In the genomic region with DNA sequence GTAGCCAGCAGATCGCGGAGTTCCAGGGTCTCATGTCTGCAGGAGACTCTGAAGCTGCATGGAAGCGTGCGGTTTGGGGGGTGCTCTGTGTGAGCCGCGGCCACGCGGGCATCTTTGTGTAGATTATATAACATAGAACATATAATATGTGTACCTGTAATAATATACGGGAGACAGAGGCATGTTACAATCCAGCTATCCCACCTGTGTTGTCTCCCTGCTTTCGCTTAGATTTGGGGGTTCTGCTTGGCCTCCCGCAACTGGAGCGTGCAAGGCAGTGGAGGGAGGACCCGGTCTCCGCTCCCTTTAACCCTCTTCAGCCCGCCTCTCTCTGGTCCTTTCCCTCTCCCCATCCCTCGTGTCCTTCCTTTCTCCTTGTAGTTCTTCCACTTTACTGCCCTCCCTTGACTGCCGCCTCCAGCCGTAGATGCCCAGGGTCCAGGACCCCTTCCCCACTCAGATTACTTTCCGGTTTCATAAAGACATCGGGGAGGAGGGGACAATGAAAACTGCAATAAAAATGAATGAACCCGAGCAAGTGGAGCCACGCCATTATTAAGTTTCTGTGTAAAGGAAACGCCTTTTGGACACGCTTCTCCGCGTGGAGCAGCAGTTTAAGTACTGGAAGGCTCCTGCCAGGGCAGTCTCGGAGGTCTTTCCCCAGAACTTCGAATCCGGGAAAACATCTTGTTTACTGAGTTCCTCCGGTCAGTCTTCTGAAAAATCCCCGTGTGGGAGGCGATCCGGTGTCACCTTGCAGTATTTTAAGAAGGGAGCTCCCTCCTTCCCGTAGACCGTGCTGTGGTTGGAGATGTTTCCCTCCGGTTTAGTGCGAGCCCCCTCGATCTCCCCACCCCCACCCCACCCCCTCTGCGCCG, we compare ENCODE assay signal across 8 mouse cellular contexts. TPM values are rescaled to one million over a fixed set of nuclear protein-coding genes. Genes with fewer than 3 reads are reported as not detected.
DNase-seq lines count a peak whose midpoint lies in the region; ATAC-seq lines count a peak whose summit lies in the region.

No protein-coding gene starts in this region.

- no peaks in the 10 kb centered on the region for H3K9me3 ChIP-seq in forebrain, embryonic 10.5 days
- no peaks in the 10 kb centered on the region for H3K9me3 ChIP-seq in hindbrain, embryonic 12.5 days (replicated peaks)
- no peaks in the 10 kb centered on the region for H3K9me3 ChIP-seq in midbrain, embryonic 11.5 days (ENCODE audit: control insufficient read depth, low read length)

- H3K27me3 ChIP-seq in forebrain, embryonic 10.5 days (ENCODE audit: poor library complexity, severe bottlenecking) = no peaks in the 10 kb centered on the region
- no peaks in the 10 kb centered on the region for H3K27me3 ChIP-seq in hindbrain, embryonic 12.5 days
- no peaks in the 10 kb centered on the region for H3K27me3 ChIP-seq in midbrain, embryonic 11.5 days (ENCODE audit: control insufficient read depth, insufficient read depth, low read length)

- ATAC-seq in hindbrain, embryonic 12.5 days (ENCODE audit: low FRiP score) = peak; percentile 30
- ATAC-seq in midbrain, embryonic 11.5 days (ENCODE audit: low FRiP score) = peak; percentile 17; the same call in 1 of the 2 replicates

- peak overlapping the region; percentile 97 for H3K9ac ChIP-seq in hindbrain, embryonic 12.5 days
- peak overlapping the region; percentile 98 for H3K9ac ChIP-seq in midbrain, embryonic 11.5 days (ENCODE audit: low read length)

- H3K4me3 ChIP-seq in forebrain, embryonic 10.5 days = peak overlapping the region; percentile 89
- peak overlapping the region; percentile 88 for H3K4me3 ChIP-seq in hindbrain, embryonic 12.5 days
- peak overlapping the region; percentile 87 for H3K4me3 ChIP-seq in midbrain, embryonic 11.5 days (ENCODE audit: low read depth, low read length)

- H3K27ac ChIP-seq in forebrain, embryonic 10.5 days = peak overlapping the region; percentile 100
- peak overlapping the region; percentile 99 for H3K27ac ChIP-seq in hindbrain, embryonic 12.5 days
- peak overlapping the region; percentile 91 for H3K27ac ChIP-seq in midbrain, embryonic 11.5 days (ENCODE audit: low read depth, low read length)

- H3K4me1 ChIP-seq in forebrain, embryonic 10.5 days = peaks cover 50% of the 10 kb centered on the region
- H3K4me1 ChIP-seq in hindbrain, embryonic 12.5 days = peaks cover 30% of the 10 kb centered on the region
- peaks cover 35% of the 10 kb centered on the region for H3K4me1 ChIP-seq in midbrain, embryonic 11.5 days (ENCODE audit: control insufficient read depth, insufficient read depth, low read length)

- under 1% methylated on average over 40 of the region's 40 CpGs for WGBS in forebrain, embryonic 10.5 days
- under 1% methylated on average over 40 of the region's 40 CpGs for WGBS in hindbrain, embryonic 12.5 days
- WGBS in midbrain, embryonic 11.5 days = under 1% methylated on average over 40 of the region's 40 CpGs

- DNase-seq in gastrocnemius, postnatal 10 days = peak; percentile 18
- DNase-seq in gastrocnemius, adult 8-10 months (ENCODE audit: low spot score in 2 of 2) = no peak
- DNase-seq in brain, adult 2 months (ENCODE audit: low read depth, low spot score) = peak; percentile 65
- peak; percentile 56 for DNase-seq in forebrain, embryonic 10.5 days (ENCODE audit: extremely low spot score, low spot score)
- peak; percentile 26 to 56 for DNase-seq in left cerebral cortex, adult 9 months (ENCODE audit: low spot score in 2 of 2)
- DNase-seq in midbrain, embryonic 11.5 days (ENCODE audit: low spot score, missing footprints) = peak; percentile 95
- peak; percentile 33 to 71 for DNase-seq in spleen, postnatal 4 days (ENCODE audit: low spot score in 2 of 2)

- H3K4me2 ChIP-seq in hindbrain, embryonic 12.5 days (replicated peaks) = peak overlapping the region; percentile 69
- H3K4me2 ChIP-seq in midbrain, embryonic 11.5 days = peak overlapping the region; percentile 64

- H3K36me3 ChIP-seq in forebrain, embryonic 10.5 days (replicated peaks) = no peaks in the 10 kb centered on the region
- H3K36me3 ChIP-seq in hindbrain, embryonic 12.5 days = no peaks in the 10 kb centered on the region
- H3K36me3 ChIP-seq in midbrain, embryonic 11.5 days (ENCODE audit: control insufficient read depth, insufficient read depth, low read length) = no peaks in the 10 kb centered on the region

RNA-seq across cellular contexts. Expression of a gene that starts 0.9 kb away (rescaled TPM):
- 1 to 10 TPM; 7.2 to 7.6 TPM for total RNA-seq in gastrocnemius, postnatal 10 days (2021)
- total RNA-seq in gastrocnemius, adult 8-10 months (2022) = under 1 TPM; 0.19 to 0.75 (median 0.31) TPM
- polyA plus RNA-seq in forebrain, embryonic 10.5 days (2016; fragmentation: Nextera tagmentation; extraction: Ambion mirVana) = 46.9 and 48.2 TPM in 2 replicates
- polyA plus RNA-seq in hindbrain, embryonic 12.5 days (2016; fragmentation: Nextera tagmentation; extraction: Ambion mirVana) = 33.1 and 39.2 TPM in 2 replicates
- 40.9 and 41.0 TPM in 2 replicates for polyA plus RNA-seq in midbrain, embryonic 11.5 days (2014; fragmentation: Nextera tagmentation; extraction: Ambion mirVana)

Comparison
In these comparisons a context has a peak if more than half of its experiments do, and no peak if none do; other contexts are left out.
1. DNase-seq: peak in gastrocnemius, postnatal 10 days (single experiment), brain, adult 2 months (single experiment), forebrain, embryonic 10.5 days (single experiment), left cerebral cortex, adult 9 months (2 of 2), midbrain, embryonic 11.5 days (single experiment) and spleen, postnatal 4 days (2 of 2); none in gastrocnemius, adult 8-10 months (0 of 2).
2. Peak in every context shown above with its lines, with median percentiles within 50 percentile points of each other: H3K27ac ChIP-seq and H3K4me3 ChIP-seq.